Mouse (Mus musculus) gastrocnemius, adult 2 months (tissue): ENCODE data around the gene Astn1. TPM values are rescaled to one million over a fixed set of nuclear protein-coding genes. Genes with fewer than 3 reads are reported as not detected.

ENCODE experiments used
- DNase-seq: peaks from one replicate; pipeline ENCODE4 v3.0.0; 2022
- H3K27ac ChIP-seq: fragments of 200-600 bp; 2 replicates; pipeline ENCODE4 v1.8.1; 2022; ENCODE audit warnings: mild to moderate bottlenecking
- H3K4me3 ChIP-seq: fragments of 200-600 bp; 2 replicates; pipeline ENCODE4 v1.8.1; 2022; ENCODE audit warnings: mild to moderate bottlenecking, moderate library complexity
- CTCF ChIP-seq: fragments of 200-600 bp; IDR thresholded peaks from 2 replicates; pipeline ENCODE4 v1.8.1; 2022; ENCODE audit warnings: antibody characterized with exemption, mild to moderate bottlenecking, moderate library complexity
- intact Hi-C: fragments of 180-260 bp; cut with DNase I; formaldehyde crosslinking; loops from one replicate; pipeline ENCODE4 v1.15.1; 2025
- total RNA-seq, 2 experiments: library from RNA; stranded (reverse); gene quantifications; 2 replicates each; pipeline ENCODE4 v1.2.3; 2021

Astn1 gene
- total RNA-seq, 2 experiments from 2014 or later = 0.25 to 0.33 TPM

DNA sequence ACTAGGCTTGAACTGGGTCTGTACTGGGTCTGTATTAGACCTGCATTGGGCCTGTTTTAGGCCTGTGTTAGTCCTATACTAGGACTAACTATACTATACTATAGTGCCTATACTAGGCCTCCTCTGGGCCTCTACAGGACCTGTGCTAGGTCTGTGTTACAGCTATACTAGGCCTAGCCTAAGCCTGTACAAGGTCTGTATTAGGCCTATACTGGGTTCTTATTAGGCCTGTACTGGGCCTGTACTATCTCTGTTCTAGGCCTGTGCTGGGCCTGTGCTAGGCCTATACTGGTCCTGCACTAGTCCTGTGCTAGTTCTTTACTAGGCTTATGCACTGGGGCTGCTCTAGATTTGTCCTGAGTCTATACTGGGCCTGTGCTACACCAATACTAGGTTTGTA lies 90.6 kb downstream of the Astn1 start:
- no peak for DNase-seq
- no peak overlapping the region for H3K27ac ChIP-seq
- no peak overlapping the region for H3K4me3 ChIP-seq
- intact Hi-C loops = no loop called here
- TF ChIP-seq CTCF = no peak

DNA sequence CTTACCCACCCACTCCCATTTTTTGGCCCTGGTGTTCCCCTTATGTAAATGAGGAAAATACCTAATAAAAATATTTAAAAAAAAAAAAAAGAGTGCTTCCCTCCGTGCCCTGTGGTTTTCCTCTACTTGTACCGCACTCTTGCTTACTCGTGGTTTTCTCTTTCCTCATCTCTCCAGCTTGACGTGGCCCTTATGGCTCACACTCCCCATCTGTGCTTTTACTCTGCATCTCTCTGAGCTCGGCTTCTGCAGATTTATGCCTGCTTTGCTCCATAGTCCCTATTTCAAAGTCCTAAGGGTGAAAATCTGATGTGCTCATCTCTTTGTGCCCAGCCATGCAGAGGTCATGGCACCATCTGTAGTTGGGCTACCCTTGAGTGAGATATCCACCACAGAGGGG lies 91.5 kb downstream of the Astn1 start:
- Histone ChIP-seq H3K4me3 (no peak overlapping the region), H3K27ac (no peak overlapping the region)
- TF ChIP-seq CTCF = no peak
- intact Hi-C loops = no loop called here
- no peak for DNase-seq

DNA sequence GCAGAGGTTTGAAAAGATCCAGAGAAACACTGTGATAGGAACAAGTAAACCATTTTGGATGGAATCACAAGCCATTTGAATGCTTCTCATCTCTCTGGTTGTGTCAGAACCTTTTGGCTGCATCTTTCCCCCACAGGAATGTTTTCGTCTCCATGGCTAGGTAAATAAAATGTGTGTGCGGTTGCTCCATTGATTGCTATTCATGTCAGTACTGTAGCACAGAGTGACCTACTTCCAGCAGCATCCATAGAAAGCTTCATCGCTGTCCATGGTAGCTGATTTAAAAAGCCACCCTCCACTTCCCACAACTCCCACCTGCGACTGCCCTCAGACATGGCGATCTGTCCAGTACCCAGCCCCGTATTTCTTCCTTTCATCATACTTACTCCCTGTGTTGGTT lies 101.9 kb downstream of the Astn1 start:
- Histone ChIP-seq H3K4me3 (no peak overlapping the region), H3K27ac (no peak overlapping the region)
- no peak for TF ChIP-seq CTCF
- no peak for DNase-seq
- intact Hi-C loops = no loop called here

DNA sequence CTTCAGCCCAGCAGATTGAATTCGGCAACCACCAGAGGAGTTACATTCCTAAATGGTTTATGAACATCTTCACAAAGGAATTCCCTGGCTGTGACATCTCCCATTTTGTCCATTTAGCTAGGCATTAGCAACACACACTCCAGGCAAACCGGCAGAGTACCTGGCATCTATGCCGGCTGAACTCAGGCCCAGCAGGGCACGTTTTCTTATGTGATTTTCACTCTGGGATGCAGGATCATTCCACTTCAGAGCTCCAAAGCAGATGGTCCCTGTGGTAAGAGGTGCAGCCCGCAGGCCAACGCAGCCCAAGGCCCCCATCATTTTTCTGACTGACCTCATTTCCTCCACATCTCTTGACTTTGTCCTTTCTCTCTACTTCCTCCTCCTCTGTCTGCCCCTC lies 103.2 kb downstream of the Astn1 start:
- intact Hi-C loops = no loop called here
- no peak for TF ChIP-seq CTCF
- DNase-seq = no peak
- H3K27ac ChIP-seq = no peak overlapping the region
- H3K4me3 ChIP-seq = no peak overlapping the region

DNA sequence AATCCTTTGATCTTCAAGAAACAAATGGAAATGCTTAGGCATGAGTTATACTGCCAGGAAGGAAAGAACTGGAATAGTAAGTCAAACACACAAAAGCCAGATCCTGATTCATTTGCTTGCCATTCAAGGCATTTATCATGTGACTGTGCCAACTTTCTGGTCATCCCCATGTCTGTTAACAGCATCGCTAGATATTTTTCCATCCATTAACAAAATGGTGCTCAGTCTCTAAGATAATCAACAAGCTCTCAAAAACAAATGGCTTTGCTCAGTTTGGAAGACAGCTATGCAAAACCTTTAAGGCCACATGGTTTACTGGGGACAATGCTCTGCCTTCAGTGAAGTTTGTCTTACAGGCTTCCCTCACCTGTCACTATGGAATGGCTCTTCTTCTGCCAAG lies 115.8 kb downstream of the Astn1 start:
- intact Hi-C loops = no loop called here

DNA sequence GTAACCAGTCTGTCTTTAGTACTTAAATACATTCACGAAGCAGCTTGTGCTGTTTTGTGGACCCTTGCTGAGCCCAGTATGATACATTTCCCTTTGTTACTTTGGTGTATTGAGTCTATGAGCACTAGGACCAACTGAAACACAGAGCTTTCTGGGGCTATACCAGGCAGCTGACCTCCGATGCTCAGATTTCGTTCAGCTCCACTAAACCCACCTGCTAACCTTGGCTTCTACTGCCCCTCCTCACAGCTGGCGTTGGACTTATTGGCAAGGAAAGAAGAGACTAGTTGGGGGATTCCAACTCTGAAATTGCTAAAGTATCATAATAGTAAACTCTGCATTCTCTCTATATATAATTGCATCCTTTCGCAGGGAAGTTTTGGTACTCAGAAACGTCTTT lies 118.2 kb downstream of the Astn1 start:
- no peak overlapping the region for H3K4me3 ChIP-seq
- DNase-seq = no peak
- H3K27ac ChIP-seq = no peak overlapping the region
- intact Hi-C loops = no loop called here
- no peak for TF ChIP-seq CTCF

More for the DNA sequence above, 115.8 kb downstream of the Astn1 start:
- Histone ChIP-seq H3K27ac (no peak overlapping the region), H3K4me3 (no peak overlapping the region)
- DNase-seq = no peak
- no peak for TF ChIP-seq CTCF

DNA sequence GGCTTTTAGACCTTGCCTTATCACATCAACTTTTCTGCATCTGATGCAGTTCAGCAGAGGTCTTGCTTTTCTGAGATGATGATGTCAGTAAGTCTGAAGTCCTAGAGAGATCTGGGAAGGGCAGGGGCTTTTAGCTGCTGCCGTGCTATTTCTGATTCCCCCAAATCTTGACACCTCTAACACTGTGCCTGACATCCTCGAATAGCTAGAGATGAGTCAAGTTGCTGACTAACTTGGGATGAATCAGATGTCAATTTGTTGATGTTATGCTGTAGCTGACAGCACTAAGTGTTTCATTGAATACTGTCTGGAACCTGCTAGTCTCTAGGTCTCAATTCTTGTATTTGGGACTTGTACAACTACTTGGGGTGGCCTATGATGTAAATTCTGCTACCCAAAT lies 121.7 kb downstream of the Astn1 start:
- Histone ChIP-seq H3K27ac (no peak overlapping the region), H3K4me3 (no peak overlapping the region)
- no peak for TF ChIP-seq CTCF
- no peak for DNase-seq
- intact Hi-C loops = no loop called here

DNA sequence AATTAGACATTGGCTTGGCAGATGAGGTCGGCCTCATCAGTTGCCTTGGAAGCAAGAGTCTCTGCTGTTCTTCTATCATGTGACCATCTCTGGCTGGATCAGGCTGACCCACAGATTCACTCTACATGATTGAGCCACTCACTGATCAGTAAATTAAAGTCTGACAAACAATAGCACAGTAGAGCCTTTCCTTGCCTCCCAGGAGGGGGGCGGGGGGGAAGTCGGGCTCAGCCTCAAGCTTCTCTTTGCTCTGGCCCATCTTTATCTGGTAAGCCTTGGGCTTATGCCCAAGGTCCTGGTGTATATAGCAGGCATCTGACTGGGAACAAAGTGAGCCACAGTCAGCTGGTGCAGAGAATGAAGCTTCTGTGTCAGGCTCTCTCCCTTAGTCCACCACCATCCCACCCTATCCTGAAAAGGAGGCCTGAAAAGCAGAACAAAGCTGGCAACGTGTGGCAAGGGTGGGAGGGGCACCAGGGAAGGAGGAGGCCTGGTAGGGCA lies 127.5 kb downstream of the Astn1 start:
- intact Hi-C loops = no loop called here
- no peak overlapping the region for H3K27ac ChIP-seq
- no peak for TF ChIP-seq CTCF
- DNase-seq = no peak
- no peak overlapping the region for H3K4me3 ChIP-seq

DNA sequence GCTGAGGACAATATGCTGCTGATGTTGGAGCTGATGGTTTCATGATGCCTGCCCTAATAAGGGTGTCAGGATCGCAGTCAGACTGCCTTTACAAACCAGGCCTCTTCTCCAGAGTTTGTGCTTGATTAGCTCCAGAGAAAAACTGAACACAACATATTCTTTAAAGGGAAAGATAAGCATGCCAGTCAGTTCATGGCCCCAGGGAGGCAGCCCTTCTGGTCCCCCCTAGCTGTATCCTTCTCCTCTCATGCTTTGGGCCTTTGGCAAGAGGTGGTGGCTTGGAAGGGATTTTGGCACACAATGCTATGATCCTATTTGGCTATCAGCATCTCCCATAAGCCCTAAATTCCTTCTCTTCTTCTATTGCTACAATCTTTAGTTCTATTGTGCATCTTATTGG lies 128.1 kb downstream of the Astn1 start:
- Histone ChIP-seq H3K4me3 (no peak overlapping the region), H3K27ac (no peak overlapping the region)
- no peak for TF ChIP-seq CTCF
- intact Hi-C loops = no loop called here
- no peak for DNase-seq

DNA sequence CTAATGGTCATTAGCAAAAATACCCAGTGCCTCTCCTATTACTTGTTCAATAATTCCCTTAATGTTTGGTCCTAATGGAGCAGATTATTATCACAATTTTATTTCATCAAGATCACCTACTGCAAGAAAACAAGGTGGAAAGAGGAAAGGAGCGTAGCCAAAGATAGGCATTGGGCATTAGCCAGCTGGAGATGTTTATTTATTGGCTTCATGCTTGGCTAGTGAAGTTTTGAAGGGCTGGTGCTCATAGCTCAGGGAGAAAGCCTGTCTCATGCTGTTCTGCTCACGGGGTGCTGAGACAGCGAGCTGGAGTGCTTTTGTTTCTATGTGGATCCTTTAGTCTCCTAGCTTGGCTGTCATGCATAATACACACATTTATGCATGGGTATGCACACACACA lies 131.2 kb downstream of the Astn1 start:
- H3K27ac ChIP-seq = no peak overlapping the region
- intact Hi-C loops = no loop called here
- H3K4me3 ChIP-seq = no peak overlapping the region
- no peak for DNase-seq
- TF ChIP-seq CTCF = no peak

DNA sequence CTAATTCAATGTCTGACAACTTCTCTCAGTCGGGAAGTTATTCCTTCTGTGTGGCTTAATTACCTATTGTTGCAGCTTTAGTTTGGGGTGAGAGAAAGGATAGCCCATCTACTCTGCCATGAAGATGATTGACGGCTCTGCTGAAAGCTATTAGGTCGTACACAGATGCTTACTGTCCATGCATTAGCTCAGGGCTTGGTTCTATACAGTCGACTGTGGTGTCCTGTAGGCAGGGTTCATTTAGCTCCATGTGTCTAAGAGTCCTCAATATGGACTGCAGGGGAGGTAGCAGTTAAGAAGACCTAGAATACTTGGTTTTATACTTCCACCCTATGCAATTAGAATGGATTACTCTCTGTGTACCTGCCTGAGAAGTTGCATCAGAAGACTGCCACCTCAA lies 138.1 kb downstream of the Astn1 start:
- intact Hi-C loops = no loop called here
- Histone ChIP-seq H3K27ac (no peak overlapping the region), H3K4me3 (no peak overlapping the region)
- TF ChIP-seq CTCF = no peak
- DNase-seq = no peak

DNA sequence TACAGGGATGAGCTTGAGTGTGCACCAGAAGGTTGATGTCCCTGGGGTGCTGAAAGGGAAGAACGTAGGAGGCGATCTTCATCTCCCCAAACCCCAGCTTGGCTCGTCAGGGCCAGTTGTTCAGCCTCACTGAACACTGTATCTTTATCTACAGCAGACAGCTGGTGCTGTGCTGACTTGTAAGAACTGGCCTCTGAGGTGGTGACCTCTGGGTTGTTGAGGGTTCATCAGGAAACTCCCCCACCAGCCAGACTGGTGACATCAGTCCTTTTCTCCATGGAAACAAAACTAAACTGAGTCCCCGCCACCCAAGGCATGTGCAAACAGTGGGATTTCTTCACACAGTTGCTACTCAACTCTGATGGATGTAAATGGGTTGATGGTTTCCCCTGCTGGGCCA lies 138.9 kb downstream of the Astn1 start:
- Histone ChIP-seq H3K27ac (no peak overlapping the region), H3K4me3 (no peak overlapping the region)
- intact Hi-C loops = no loop called here
- DNase-seq = no peak
- TF ChIP-seq CTCF = no peak

DNA sequence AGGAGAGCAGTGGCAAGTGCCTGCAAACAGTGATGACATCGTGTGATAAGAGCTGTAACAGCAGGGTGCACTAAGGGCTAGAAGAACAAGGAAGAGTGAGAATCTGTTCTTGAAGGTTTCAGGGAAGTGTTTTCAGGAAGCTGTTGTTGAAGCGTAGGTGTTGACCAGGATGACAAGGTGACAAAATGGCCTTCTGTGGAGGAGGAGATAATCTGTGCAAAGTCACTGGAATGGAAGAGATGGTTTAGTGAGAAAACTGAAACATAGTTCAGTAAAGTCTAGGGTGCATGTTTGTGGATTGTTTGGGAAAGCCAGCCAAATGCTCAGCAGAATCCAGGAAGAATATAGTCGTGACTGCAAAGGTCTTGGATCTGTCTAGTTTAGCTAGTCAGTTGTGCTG lies 145.5 kb downstream of the Astn1 start:
- Histone ChIP-seq H3K4me3 (no peak overlapping the region), H3K27ac (no peak overlapping the region)
- TF ChIP-seq CTCF = no peak
- DNase-seq = no peak
- intact Hi-C loops = no loop called here

DNA sequence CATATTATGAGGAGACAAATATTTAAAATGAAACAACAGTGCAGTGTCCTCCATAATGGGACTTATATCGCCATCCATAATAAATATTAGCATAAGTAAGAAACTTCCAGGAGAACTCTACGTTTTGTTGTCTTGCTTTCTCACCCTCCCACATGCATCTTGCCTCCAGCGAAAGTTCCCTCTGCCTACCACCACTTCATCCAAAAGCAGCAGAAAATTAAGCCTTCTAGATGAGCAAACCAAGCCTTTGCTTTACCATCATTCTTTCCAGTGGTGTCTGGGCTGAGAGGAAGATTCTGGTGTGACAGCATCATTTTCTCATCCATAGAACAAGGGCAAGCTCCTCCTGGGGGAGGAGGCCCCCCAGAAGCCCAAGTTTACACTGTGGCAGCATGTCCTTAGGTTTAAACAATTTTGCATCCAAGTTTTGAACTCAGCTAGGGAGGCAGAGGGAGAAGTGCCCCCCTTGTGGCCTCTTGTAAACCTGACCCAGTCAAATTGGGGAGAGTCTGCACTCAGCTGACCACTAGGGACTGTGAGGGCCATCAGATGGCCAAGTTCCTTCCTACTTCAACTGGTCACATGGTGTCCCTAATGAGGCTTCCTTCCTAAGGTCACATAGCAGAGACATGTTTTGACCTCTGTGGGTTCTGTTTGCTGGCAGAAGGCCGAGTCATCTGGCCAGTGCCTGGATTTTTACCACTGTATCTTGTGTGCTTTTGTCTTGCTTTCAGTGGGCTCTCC lies 147.2 kb downstream of the Astn1 start:
- intact Hi-C loops = no loop called here
- no peak for DNase-seq
- Histone ChIP-seq H3K4me3 (no peak overlapping the region), H3K27ac (no peak overlapping the region)
- peak; percentile 3; the same call in 1 of the 2 replicates for TF ChIP-seq CTCF
